Mouse (Mus musculus) CH12.LX (cell line): ENCODE data around the gene Dennd5a.

Experiments
- BHLHE40 ChIP-seq: IDR thresholded peaks from 2 replicates; pipeline ENCODE4 v1.6.1; 2011; ENCODE audit warnings: mild to moderate bottlenecking, low read depth, low read length, improper control_type of control experiment
- CHD2 ChIP-seq: IDR thresholded peaks from 2 replicates; pipeline ENCODE4 v1.6.1; 2011; ENCODE audit warnings: low read length, improper control_type of control experiment
- CTCF ChIP-seq, 2 experiments: IDR thresholded peaks in 1 of 2; conservative IDR thresholded peaks in 1 of 2; 2 replicates each; pipeline ENCODE4 v1.5.1; 2011 to 2012; ENCODE audit warnings: low read depth in 2 of 2, low read length in 2 of 2, improper control_type of control experiment in 1 of 2, inconsistent platforms in 1 of 2, mild to moderate bottlenecking in 1 of 2, moderate library complexity in 1 of 2
- IRF4 ChIP-seq: IDR thresholded peaks from 2 replicates; pipeline ENCODE4 v1.6.1; 2014; ENCODE audit warnings: low read depth, mild to moderate bottlenecking, inconsistent platforms, low read length, improper control_type of control experiment
- MAX ChIP-seq: IDR thresholded peaks from 2 replicates; pipeline ENCODE4 v1.6.1; 2011; ENCODE audit warnings: low read length, improper control_type of control experiment
- MYC ChIP-seq: IDR thresholded peaks from 2 replicates; pipeline ENCODE4 v1.6.1; 2011; ENCODE audit warnings: low read depth, mild to moderate bottlenecking, improper control_type of control experiment, low read length
- POLR2A ChIP-seq: IDR thresholded peaks from 2 replicates; pipeline ENCODE4 v1.6.1; 2011; ENCODE audit warnings: low read depth, mild to moderate bottlenecking, improper control_type of control experiment, low read length
- SIN3A ChIP-seq: IDR thresholded peaks from 2 replicates; pipeline ENCODE4 v1.6.1; 2012; ENCODE audit warnings: low read length, improper control_type of control experiment, inconsistent platforms
- TBP ChIP-seq: conservative IDR thresholded peaks from 2 replicates; pipeline ENCODE4 v1.6.1; 2011; ENCODE audit warnings: low read depth, low read length, improper control_type of control experiment
- TCF12 ChIP-seq: IDR thresholded peaks from 2 replicates; pipeline ENCODE4 v1.6.1; 2014; ENCODE audit warnings: low read depth, mild to moderate bottlenecking, inconsistent platforms, low read length, improper control_type of control experiment
- USF1 ChIP-seq: IDR thresholded peaks from 2 replicates; pipeline ENCODE4 v1.6.1; 2014; ENCODE audit warnings: low read depth, mild to moderate bottlenecking, inconsistent platforms, low read length, improper control_type of control experiment
- ZKSCAN1 ChIP-seq: IDR thresholded peaks from 2 replicates; pipeline ENCODE4 v1.6.1; 2012; ENCODE audit warnings: low read depth, inconsistent platforms, low read length, improper control_type of control experiment, borderline replicate concordance

DNA sequence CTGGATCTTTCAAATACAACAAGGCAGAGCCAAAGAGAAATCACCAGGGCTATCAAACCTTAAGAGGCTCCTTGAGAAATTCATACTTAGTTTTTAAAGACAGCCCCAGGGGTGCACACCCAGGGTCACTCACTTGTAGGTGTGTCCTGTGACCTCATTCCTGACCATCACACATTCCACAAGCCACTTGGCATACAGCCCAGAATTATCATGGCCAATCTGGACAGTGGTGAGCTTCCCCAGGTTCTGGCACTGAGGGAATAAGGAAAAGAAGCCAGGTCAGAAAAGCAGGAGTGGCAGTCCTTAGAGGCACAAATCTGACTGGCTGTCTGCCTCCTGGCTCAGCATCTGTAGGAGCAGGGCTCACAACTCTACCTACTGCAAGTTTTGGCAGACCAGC, 61.4 kb downstream of the Dennd5a start:
- TF ChIP-seq MAX (no peak), POLR2A (no peak), CTCF (conservative IDR thresholded peaks at IDR 0.05 in 1 of 2, IDR thresholded peaks at IDR 0.05 in 1 of 2; ENCODE audit: low read depth in 2 of 2, low read length in 2 of 2) (no peak), BHLHE40 (no peak), USF1 (no peak), MYC (no peak), IRF4 (no peak), TCF12 (no peak), SIN3A (no peak), TBP (no peak), ZKSCAN1 (no peak), CHD2 (no peak)
